Mouse (Mus musculus) ES-E14 (cell line): ENCODE data around the gene Art4. TPM values are rescaled to one million over a fixed set of nuclear protein-coding genes. Genes with fewer than 3 reads are reported as not detected.
"Not testable (repeated sequence)": the region's sequence is repeated elsewhere in the genome, so short reads cannot be mapped to it uniquely, and the experiment has no call there.

Experiments used
- DNase-seq: peaks from one replicate; pipeline ENCODE4 v3.0.0-alpha.2; 2013; ENCODE audit warnings: low read depth, low spot score
- H3K27ac ChIP-seq: 2 replicates; pipeline ENCODE4 v1.5.1; 2012; ENCODE audit warnings: low read depth, mild to moderate bottlenecking, low read length, moderate library complexity, mixed read lengths; ENCODE audit not compliant: poor library complexity, insufficient read depth, severe bottlenecking
- H3K36me3 ChIP-seq: 2 replicates; pipeline ENCODE4 v1.6.1; 2012; ENCODE audit warnings: mild to moderate bottlenecking, low read length, moderate library complexity, mixed read lengths; ENCODE audit not compliant: control insufficient read depth, poor library complexity, insufficient read depth, severe bottlenecking
- H3K4me1 ChIP-seq, 2 experiments: fragments of 150-350 bp in 1 of 2; sonication (generic) in 1 of 2; 2 replicates each; pipeline ENCODE4 v1.6.1; 2012; ENCODE audit warnings: low read length in 2 of 2, mild to moderate bottlenecking in 1 of 2, mixed read lengths in 1 of 2; ENCODE audit not compliant: control insufficient read depth in 2 of 2, insufficient read depth in 2 of 2, poor library complexity in 1 of 2
- H3K4me3 ChIP-seq, 2 experiments: fragments of 150-350 bp in 1 of 2; sonication (generic) in 1 of 2; 2 replicates each; pipeline ENCODE4 v1.5.1; 2012; ENCODE audit warnings: low read length in 2 of 2, low read depth in 1 of 2, mild to moderate bottlenecking in 1 of 2, mixed read lengths in 1 of 2; ENCODE audit not compliant: insufficient read depth in 1 of 2, poor library complexity in 1 of 2, severe bottlenecking in 1 of 2
- H3K9ac ChIP-seq: 2 replicates; pipeline ENCODE4 v1.6.1; 2012; ENCODE audit warnings: low read depth, mild to moderate bottlenecking, low read length, mixed read lengths; ENCODE audit not compliant: poor library complexity, insufficient read depth, severe bottlenecking
- H3K9me3 ChIP-seq: fragments of 150-350 bp; sonication (generic); 2 replicates; pipeline ENCODE4 v1.6.1; 2012; ENCODE audit warnings: low read depth, mild to moderate bottlenecking, low read length; ENCODE audit not compliant: control insufficient read depth, insufficient read depth
- CHD2 ChIP-seq: IDR thresholded peaks from 2 replicates; pipeline ENCODE4 v1.6.1; 2014; ENCODE audit warnings: mild to moderate bottlenecking, low read depth, low read length, inconsistent platforms
- HCFC1 ChIP-seq: IDR thresholded peaks from 2 replicates; pipeline ENCODE4 v1.6.1; 2012; ENCODE audit warnings: low read length, inconsistent platforms, borderline replicate concordance; ENCODE audit not compliant: insufficient read depth
- MAFK ChIP-seq: IDR thresholded peaks from 2 replicates; pipeline ENCODE4 v1.6.1; 2014; ENCODE audit warnings: mild to moderate bottlenecking, low read depth, low read length, inconsistent platforms; ENCODE audit not compliant: insufficient read depth
- ZC3H11A ChIP-seq: IDR thresholded peaks from 2 replicates; pipeline ENCODE4 v1.6.1; 2012; ENCODE audit warnings: low read depth, mild to moderate bottlenecking, inconsistent platforms, low read length, borderline replicate concordance
- ZNF384 ChIP-seq: IDR thresholded peaks from 2 replicates; pipeline ENCODE4 v1.6.1; 2012; ENCODE audit warnings: low read depth, low read length, inconsistent platforms
- in situ Hi-C, 2 experiments: fragments of 600-800 bp; cut with MboI; formaldehyde crosslinking; loops; one replicate each; pipeline ENCODE4 v1.15.1; 2025; ENCODE audit warnings: low sequenced_read_pairs in 2 of 2, inconsistent platforms in 1 of 2; ENCODE audit not compliant: unreplicated experiment in 2 of 2
- total RNA-seq: library from RNA; depleted of rRNA; stranded (reverse); fragments of 300-350 nt; gene quantifications from 2 replicates; pipeline ENCODE4 v1.2.3, GENCODE M21; 2012

Gene Art4
- total RNA-seq, 1 experiment, result not detected

GRCm38 (mm10) chr6:136889067-136889466 is 31.5 kb upstream of the Art4 start:
- H3K4me3 ChIP-seq, result no peak overlapping the region
- in situ Hi-C loops, result no loop called here
- no peaks in the 10 kb centered on the region for H3K4me1 ChIP-seq
- no peak overlapping the region for H3K27ac ChIP-seq
- no peaks in the 10 kb centered on the region for H3K36me3 ChIP-seq
- no peak overlapping the region for H3K9ac ChIP-seq
- H3K9me3 ChIP-seq, result no peaks in the 10 kb centered on the region
- TF ChIP-seq MAFK, result no peak
- TF ChIP-seq ZC3H11A, result no peak
- TF ChIP-seq CHD2, result no peak
- no peak for TF ChIP-seq ZNF384
- TF ChIP-seq HCFC1, result no peak
- DNase-seq, result no peak

GRCm38 (mm10) chr6:136887854-136888253 is 30.3 kb upstream of the Art4 start:
- no peak overlapping the region for H3K27ac ChIP-seq
- no peak overlapping the region for H3K9ac ChIP-seq
- no peak overlapping the region for H3K4me3 ChIP-seq
- TF ChIP-seq HCFC1 (no peak), CHD2 (no peak), ZC3H11A (no peak), MAFK (no peak), ZNF384 (no peak)
- no peak for DNase-seq
- no peaks in the 10 kb centered on the region for H3K4me1 ChIP-seq
- no peaks in the 10 kb centered on the region for H3K9me3 ChIP-seq
- H3K36me3 ChIP-seq, result no peaks in the 10 kb centered on the region
- in situ Hi-C loops, result no loop called here

GRCm38 (mm10) chr6:136884766-136885165 is 27.2 kb upstream of the Art4 start:
- H3K27ac ChIP-seq, in situ Hi-C loops, H3K9ac ChIP-seq, H3K4me1 ChIP-seq, DNase-seq, H3K9me3 ChIP-seq, H3K36me3 ChIP-seq, H3K4me3 ChIP-seq: not testable (repeated sequence)

- H3K4me3 ChIP-seq, result no peak overlapping the region
- in situ Hi-C loops, result no loop called here
- DNase-seq, result no peak
- no peaks in the 10 kb centered on the region for H3K4me1 ChIP-seq
- no peak overlapping the region for H3K27ac ChIP-seq
- H3K9me3 ChIP-seq, result no peaks in the 10 kb centered on the region
- no peak for TF ChIP-seq CHD2
- TF ChIP-seq MAFK, result no peak
- TF ChIP-seq ZNF384, result no peak
- no peak for TF ChIP-seq ZC3H11A
- no peak for TF ChIP-seq HCFC1
- H3K36me3 ChIP-seq, result no peaks in the 10 kb centered on the region
- no peak overlapping the region for H3K9ac ChIP-seq
Observed at GRCm38 (mm10) chr6:136883961-136884360, 26.4 kb upstream of the Art4 start.

GRCm38 (mm10) chr6:136883431-136883915 is 25.9 kb upstream of the Art4 start:
- no peak overlapping the region for H3K9ac ChIP-seq
- TF ChIP-seq CHD2, result no peak
- TF ChIP-seq ZNF384, result no peak
- no peak for TF ChIP-seq HCFC1
- no peak for TF ChIP-seq ZC3H11A
- TF ChIP-seq MAFK, result no peak
- no peaks in the 10 kb centered on the region for H3K9me3 ChIP-seq
- H3K36me3 ChIP-seq, result no peaks in the 10 kb centered on the region
- H3K4me1 ChIP-seq, result no peaks in the 10 kb centered on the region
- H3K27ac ChIP-seq, result no peak overlapping the region
- in situ Hi-C loops, result no loop called here
- DNase-seq, result no peak
- no peak overlapping the region for H3K4me3 ChIP-seq
